Mouse (Mus musculus) cerebellum, adult 2 months (tissue): ENCODE measurements at regions not wholly inside any gene's neighbourhood (a gene's known extent, or its start where the extent isn't known, plus 50 kb on each side); places are given as distances from the start of the nearest gene placed in this dataset.

Experiments used
- DNase-seq, 2 experiments: peaks; one replicate each; pipeline ENCODE4 v3.0.0; 2021
- H3K27ac ChIP-seq: fragments of 200-500 bp; 2 replicates; pipeline ENCODE4 v1.5.1; 2012; ENCODE audit warnings: low read length, control low read depth, inconsistent platforms; ENCODE audit not compliant: insufficient read depth
- H3K27me3 ChIP-seq: fragments of 200-500 bp; 2 replicates; pipeline ENCODE4 v1.6.1; 2012; ENCODE audit warnings: inconsistent platforms, mild to moderate bottlenecking, low read length, moderate library complexity; ENCODE audit not compliant: control insufficient read depth, insufficient read depth
- H3K4me1 ChIP-seq: fragments of 200-500 bp; 2 replicates; pipeline ENCODE4 v1.6.1; 2011; ENCODE audit warnings: low read length; ENCODE audit not compliant: control insufficient read depth, insufficient read depth
- H3K4me3 ChIP-seq: fragments of 200-500 bp; replicated peaks from 2 replicates; pipeline ENCODE3; 2011; ENCODE audit warnings: mild to moderate bottlenecking, low read depth, low read length, control low read depth; ENCODE audit not compliant: insufficient read depth
- CTCF ChIP-seq: fragments of 200-500 bp; IDR thresholded peaks from 2 replicates; pipeline ENCODE4 v1.5.1; 2011; ENCODE audit warnings: low read depth, mild to moderate bottlenecking, control low read depth, low read length, moderate library complexity, borderline replicate concordance; ENCODE audit not compliant: insufficient read depth
- POLR2A ChIP-seq: fragments of 200-500 bp; IDR thresholded peaks from 2 replicates; pipeline ENCODE4 v1.6.1; 2011; ENCODE audit warnings: low read length, control low read depth, borderline replicate concordance; ENCODE audit not compliant: insufficient read depth
- WGBS: fragments of 180-500 bp; shearing (Covaris S2); methylation state at CpG from one replicate; pipeline ENCODE4 v1.1.7; 2018; 5-methylcytosine and 5-hydroxymethylcytosine counted together

GRCm38 (mm10) chr2:171765071-171765470 lies 278.2 kb downstream of the Cbln4 start:
- TF ChIP-seq POLR2A (no peak), CTCF (no peak)
- Histone ChIP-seq H3K4me1 (no peaks in the 10 kb centered on the region), H3K27me3 (no peaks in the 10 kb centered on the region), H3K4me3 (no peak overlapping the region), H3K27ac (no peak overlapping the region)
- DNase-seq, result no peak
- 40% methylated on average over 4 of the region's 4 CpGs for WGBS

GRCm38 (mm10) chr2:171753502-171753901 lies 289.8 kb downstream of the Cbln4 start:
- TF ChIP-seq POLR2A (no peak), CTCF (no peak)
- 53% methylated on average over 9 of the region's 9 CpGs for WGBS
- DNase-seq, result no peak
- H3K4me1 ChIP-seq, result no peaks in the 10 kb centered on the region
- no peaks in the 10 kb centered on the region for H3K27me3 ChIP-seq
- no peak overlapping the region for H3K27ac ChIP-seq
- peak overlapping the region; percentile 9 for H3K4me3 ChIP-seq

- Histone ChIP-seq H3K27me3 (no peaks in the 10 kb centered on the region), H3K4me3 (no peak overlapping the region), H3K4me1 (no peaks in the 10 kb centered on the region), H3K27ac (no peak overlapping the region)
- no peak for DNase-seq
- 30% methylated on average over 1 of the region's 1 CpGs for whole genome bisulfite sequencing
- TF ChIP-seq CTCF (no peak), POLR2A (no peak)
Observed at GRCm38 (mm10) chr2:171747162-171747561, 296.1 kb downstream of the Cbln4 start.

GRCm38 (mm10) chr2:171743111-171743510 lies 300.2 kb downstream of the Cbln4 start:
- DNase-seq, result no peak
- H3K27me3 ChIP-seq, result no peaks in the 10 kb centered on the region
- no peak for TF ChIP-seq CTCF
- no peak for TF ChIP-seq POLR2A
- H3K27ac ChIP-seq, result no peak overlapping the region
- WGBS, result 40% methylated on average over 2 of the region's 2 CpGs
- H3K4me3 ChIP-seq, result no peak overlapping the region
- no peaks in the 10 kb centered on the region for H3K4me1 ChIP-seq

- no peaks in the 10 kb centered on the region for H3K4me1 ChIP-seq
- 64% methylated on average over 11 of the region's 11 CpGs for WGBS
- no peak overlapping the region for H3K4me3 ChIP-seq
- H3K27ac ChIP-seq, result no peak overlapping the region
- DNase-seq, result no peak
- TF ChIP-seq POLR2A, result no peak
- no peak for TF ChIP-seq CTCF
- no peaks in the 10 kb centered on the region for H3K27me3 ChIP-seq
Observed at GRCm38 (mm10) chr2:171742706-171743105, 300.6 kb downstream of the Cbln4 start.

- WGBS, result 91% methylated on average over 8 of the region's 8 CpGs
- no peak for TF ChIP-seq CTCF
- TF ChIP-seq POLR2A, result no peak
- Histone ChIP-seq H3K27ac (no peak overlapping the region), H3K4me3 (no peak overlapping the region), H3K27me3 (no peaks in the 10 kb centered on the region), H3K4me1 (no peaks in the 10 kb centered on the region)
- DNase-seq, result no peak
Observed at GRCm38 (mm10) chr2:171737761-171738160, 305.5 kb downstream of the Cbln4 start.

GRCm38 (mm10) chr2:171735061-171735490 lies 308.2 kb downstream of the Cbln4 start:
- no peak overlapping the region for H3K4me3 ChIP-seq
- no peak overlapping the region for H3K27ac ChIP-seq
- TF ChIP-seq POLR2A, result no peak
- no peak for TF ChIP-seq CTCF
- DNase-seq, result no peak
- WGBS, result 92% methylated on average over 14 of the region's 14 CpGs
- no peaks in the 10 kb centered on the region for H3K27me3 ChIP-seq
- H3K4me1 ChIP-seq, result no peaks in the 10 kb centered on the region

- 44% methylated on average over 4 of the region's 4 CpGs for WGBS
- no peak overlapping the region for H3K4me3 ChIP-seq
- DNase-seq, result no peak
- no peaks in the 10 kb centered on the region for H3K27me3 ChIP-seq
- no peaks in the 10 kb centered on the region for H3K4me1 ChIP-seq
- H3K27ac ChIP-seq, result no peak overlapping the region
- TF ChIP-seq POLR2A (no peak), CTCF (no peak)
Observed at GRCm38 (mm10) chr2:171734634-171734987, 308.7 kb downstream of the Cbln4 start.

GRCm38 (mm10) chr2:171733965-171734633 lies 309.2 kb downstream of the Cbln4 start:
- Histone ChIP-seq H3K27me3 (no peaks in the 10 kb centered on the region), H3K4me3 (no peak overlapping the region), H3K4me1 (no peaks in the 10 kb centered on the region), H3K27ac (no peak overlapping the region)
- WGBS, result 83% methylated on average over 14 of the region's 14 CpGs
- DNase-seq, result no peak
- TF ChIP-seq CTCF (no peak), POLR2A (no peak)
